In the genomic region with DNA sequence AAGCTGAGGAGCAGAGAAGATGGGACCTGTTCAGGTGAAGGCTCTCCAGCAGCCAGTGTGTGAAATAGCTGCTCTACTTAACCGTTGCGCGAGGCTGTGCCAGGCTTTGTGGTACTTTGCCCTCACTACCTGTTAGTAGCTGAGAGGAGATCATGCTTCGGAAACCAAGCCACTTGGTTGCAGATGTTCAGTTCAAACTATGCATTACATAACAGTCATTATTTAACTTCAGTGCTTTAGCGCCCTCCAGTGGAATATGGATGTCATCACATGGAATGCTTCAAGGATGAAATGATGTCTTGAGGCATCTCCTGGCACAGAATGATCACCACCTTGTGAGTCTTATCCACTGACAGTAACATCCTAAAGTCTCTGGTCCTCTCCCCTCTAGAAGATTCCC, we compare ENCODE assay signal across 8 mouse cellular contexts. TPM values are rescaled to one million over a fixed set of nuclear protein-coding genes. Genes with fewer than 3 reads are reported as not detected.
DNase-seq lines count a peak whose midpoint lies in the region; ATAC-seq and TF ChIP-seq lines count a peak whose summit lies in the region.

No protein-coding gene starts in this region.

- no peak for ATAC-seq in forebrain, embryonic 12.5 days (ENCODE audit: low FRiP score)
- peak; percentile 39; the same call in 1 of the 2 replicates for ATAC-seq in hindbrain, postnatal 0 days

- TF ChIP-seq CTCF in hindbrain, postnatal 0 days (IDR thresholded peaks at IDR 0.05; ENCODE audit: low read depth), result peak; percentile 91

- H3K4me2 ChIP-seq in forebrain, embryonic 12.5 days, result no peak overlapping the region
- H3K4me2 ChIP-seq in hindbrain, postnatal 0 days (ENCODE audit: low read depth, low read length), result no peak overlapping the region

- no peaks in the 10 kb centered on the region for H3K36me3 ChIP-seq in forebrain, embryonic 10.5 days (replicated peaks)
- no peaks in the 10 kb centered on the region for H3K36me3 ChIP-seq in forebrain, embryonic 12.5 days (replicated peaks)
- no peaks in the 10 kb centered on the region for H3K36me3 ChIP-seq in hindbrain, postnatal 0 days (ENCODE audit: insufficient read depth, low read length)

- peaks cover 32% of the 10 kb centered on the region for H3K27me3 ChIP-seq in forebrain, embryonic 10.5 days (ENCODE audit: poor library complexity, severe bottlenecking)
- H3K27me3 ChIP-seq in forebrain, embryonic 12.5 days, result peaks cover 34% of the 10 kb centered on the region
- peaks cover 12% of the 10 kb centered on the region for H3K27me3 ChIP-seq in hindbrain, postnatal 0 days (ENCODE audit: insufficient read depth, low read length)

- peak; percentile 20 for DNase-seq in forebrain, embryonic 10.5 days (ENCODE audit: extremely low spot score, low spot score)
- peak; percentile 58 for DNase-seq in 3T3-L1 (ENCODE audit: low read depth, low spot score)
- DNase-seq in brain, adult 2 months (ENCODE audit: low read depth, low spot score), result peak; percentile 81
- peak; percentile 86 for DNase-seq in hindbrain, postnatal 0 days (ENCODE audit: low spot score)
- peak; percentile 64 to 73 for DNase-seq in left cerebral cortex, postnatal 14 days (ENCODE audit: low spot score in 2 of 2)
- DNase-seq in right cerebral cortex, postnatal 14 days, result peak; percentile 18
- no peak for DNase-seq in ovary, postnatal 36 days (ENCODE audit: low spot score)

- 17% methylated on average over 5 of the region's 5 CpGs for whole genome bisulfite sequencing in forebrain, embryonic 10.5 days
- 26% methylated on average over 5 of the region's 5 CpGs for WGBS in forebrain, embryonic 12.5 days
- WGBS in hindbrain, postnatal 0 days, result 32% methylated on average over 5 of the region's 5 CpGs

- intact Hi-C loops in left cerebral cortex, postnatal 14 days (cut with DNase I), result loop anchor here (2.0 to 5.0 kb wide), 5 partner anchors 108 to 683 kb away; no protein-coding TSS in a partner anchor

- no peak overlapping the region for H3K27ac ChIP-seq in forebrain, embryonic 10.5 days
- H3K27ac ChIP-seq in forebrain, embryonic 12.5 days, result no peak overlapping the region
- H3K27ac ChIP-seq in hindbrain, postnatal 0 days, result no peak overlapping the region

- no peak overlapping the region for H3K9ac ChIP-seq in forebrain, embryonic 12.5 days
- no peak overlapping the region for H3K9ac ChIP-seq in hindbrain, postnatal 0 days (replicated peaks; ENCODE audit: low read length)

- H3K4me1 ChIP-seq in forebrain, embryonic 10.5 days, result no peaks in the 10 kb centered on the region
- no peaks in the 10 kb centered on the region for H3K4me1 ChIP-seq in forebrain, embryonic 12.5 days
- no peaks in the 10 kb centered on the region for H3K4me1 ChIP-seq in hindbrain, postnatal 0 days (ENCODE audit: insufficient read depth, low read length)

- no peaks in the 10 kb centered on the region for H3K9me3 ChIP-seq in forebrain, embryonic 10.5 days
- no peaks in the 10 kb centered on the region for H3K9me3 ChIP-seq in forebrain, embryonic 12.5 days
- H3K9me3 ChIP-seq in hindbrain, postnatal 0 days (ENCODE audit: low read length), result no peaks in the 10 kb centered on the region

- H3K4me3 ChIP-seq in forebrain, embryonic 10.5 days, result no peak overlapping the region
- H3K4me3 ChIP-seq in forebrain, embryonic 12.5 days (replicated peaks), result no peak overlapping the region
- no peak overlapping the region for H3K4me3 ChIP-seq in hindbrain, postnatal 0 days (ENCODE audit: low read length)

RNA-seq across cellular contexts. Expression of a gene that starts 56.5 kb away (rescaled TPM):
- 0.05 and 0.14 TPM in 2 replicates for polyA plus RNA-seq in forebrain, embryonic 10.5 days (2016; fragmentation: Nextera tagmentation; extraction: Ambion mirVana)
- polyA plus RNA-seq in forebrain, embryonic 12.5 days (2016; fragmentation: Nextera tagmentation; extraction: Ambion mirVana), result 1.4 and 2.2 TPM in 2 replicates
- not detected in 2 replicates for total RNA-seq in hindbrain, postnatal 0 days (2014; rRNA removed)
- not detected in 2 replicates for polyA plus RNA-seq in hindbrain, postnatal 0 days (2015; fragmentation: Nextera tagmentation; extraction: Ambion mirVana)
- total RNA-seq in left cerebral cortex, postnatal 14 days (2021), result not detected
